Mouse (Mus musculus) bone marrow macrophage, adult 2 months (primary cell): ENCODE measurements around the gene Myo1h. TPM values are rescaled to one million over a fixed set of nuclear protein-coding genes. Genes with fewer than 3 reads are reported as not detected.

ENCODE experiments used
- H3K27ac ChIP-seq: 2 replicates; pipeline ENCODE4 v1.5.1; 2012; ENCODE audit warnings: low read depth, low read length; ENCODE audit not compliant: insufficient read depth
- H3K4me1 ChIP-seq: 2 replicates; pipeline ENCODE4 v1.6.1; 2012; ENCODE audit warnings: low read length; ENCODE audit not compliant: control insufficient read depth, insufficient read depth
- H3K4me3 ChIP-seq: 2 replicates; pipeline ENCODE4 v1.5.1; 2012; ENCODE audit warnings: mild to moderate bottlenecking, low read length, moderate library complexity; ENCODE audit not compliant: insufficient read depth
- CTCF ChIP-seq: IDR thresholded peaks from 2 replicates; pipeline ENCODE4 v1.5.1; 2012; ENCODE audit warnings: low read depth, mild to moderate bottlenecking, low read length, moderate library complexity
- POLR2A ChIP-seq: IDR thresholded peaks from 2 replicates; pipeline ENCODE4 v1.6.1; 2012; ENCODE audit warnings: mild to moderate bottlenecking, low read depth, low read length, borderline replicate concordance
- polyA plus RNA-seq: library from polyadenylated mRNA; stranded (reverse); fragments of >200 nt; gene quantifications from 2 replicates; pipeline ENCODE4 v1.2.4, GENCODE M21; 2012; ENCODE audit not compliant: missing spikeins, insufficient read depth, insufficient read length

The Myo1h gene
- polyA plus RNA-seq, 1 experiment: not detected

DNA sequence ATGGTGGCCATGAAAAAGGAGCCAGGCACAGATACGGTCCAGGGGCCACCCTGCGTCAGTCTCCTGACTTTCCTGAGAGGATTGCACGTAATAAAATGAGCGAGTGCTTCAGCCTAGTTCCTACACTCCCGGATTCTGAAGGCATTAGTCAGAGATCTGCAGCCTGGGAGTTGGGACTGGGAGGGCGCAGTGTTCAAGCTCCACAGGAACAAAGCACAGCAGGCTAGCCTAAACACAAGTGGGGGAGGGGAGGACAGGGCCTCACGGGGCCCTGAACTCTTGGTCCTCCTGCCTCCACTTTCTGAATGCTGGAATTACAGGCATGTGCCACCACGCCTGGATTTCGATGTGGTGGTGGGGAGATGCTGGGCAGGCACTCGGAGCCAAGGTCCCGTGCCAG, 83.6 kb downstream of the Myo1h start:
- H3K4me1 ChIP-seq: peaks cover 40% of the 10 kb centered on the region
- H3K27ac ChIP-seq: no peak overlapping the region
- H3K4me3 ChIP-seq: no peak overlapping the region
- TF ChIP-seq CTCF (no peak), POLR2A (no peak)

DNA sequence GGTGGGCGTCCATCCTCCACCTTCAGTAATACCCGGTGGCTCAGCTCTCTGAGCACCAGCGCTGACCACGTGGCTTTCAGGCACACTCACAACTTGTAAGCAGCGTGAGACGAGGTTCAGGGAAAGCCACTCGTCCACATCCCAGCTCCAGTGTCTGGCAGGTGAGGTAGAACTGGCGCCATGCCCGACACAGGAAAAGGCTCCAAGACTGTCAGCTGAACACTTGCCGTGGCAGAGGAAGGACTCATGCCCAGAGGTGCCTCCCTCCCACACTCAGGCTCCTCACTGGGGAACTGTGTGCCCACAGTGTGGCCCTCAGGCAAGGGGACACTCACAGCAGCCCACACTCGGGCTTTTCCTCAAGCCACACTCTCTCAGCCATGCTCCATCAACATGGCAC, 84.2 kb downstream of the Myo1h start:
- TF ChIP-seq POLR2A: no peak
- no peak for TF ChIP-seq CTCF
- Histone ChIP-seq H3K4me1 (peaks cover 43% of the 10 kb centered on the region), H3K4me3 (no peak overlapping the region), H3K27ac (no peak overlapping the region)

DNA sequence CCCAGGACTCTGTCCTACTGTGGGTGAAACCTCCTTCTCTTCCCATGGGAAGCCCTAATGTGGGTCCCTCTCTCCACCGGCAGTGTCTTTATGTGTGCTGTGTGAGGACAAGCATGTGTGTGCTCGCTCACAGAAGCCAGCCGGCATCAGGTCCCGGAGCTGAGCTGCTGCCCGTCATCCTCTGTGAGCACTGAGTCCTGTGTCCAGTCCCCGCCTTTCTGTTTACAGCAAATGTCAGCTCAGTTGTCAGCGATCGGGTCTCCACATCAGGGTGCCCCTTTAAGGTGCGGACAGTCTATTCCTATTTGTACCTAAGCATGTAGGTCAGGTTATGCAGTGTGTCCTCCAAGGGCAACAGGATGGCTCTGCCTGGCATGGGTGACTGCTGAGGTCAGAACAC, 84.6 kb downstream of the Myo1h start:
- TF ChIP-seq POLR2A: no peak
- no peak for TF ChIP-seq CTCF
- H3K27ac ChIP-seq: no peak overlapping the region
- H3K4me1 ChIP-seq: peaks cover 47% of the 10 kb centered on the region
- H3K4me3 ChIP-seq: no peak overlapping the region

DNA sequence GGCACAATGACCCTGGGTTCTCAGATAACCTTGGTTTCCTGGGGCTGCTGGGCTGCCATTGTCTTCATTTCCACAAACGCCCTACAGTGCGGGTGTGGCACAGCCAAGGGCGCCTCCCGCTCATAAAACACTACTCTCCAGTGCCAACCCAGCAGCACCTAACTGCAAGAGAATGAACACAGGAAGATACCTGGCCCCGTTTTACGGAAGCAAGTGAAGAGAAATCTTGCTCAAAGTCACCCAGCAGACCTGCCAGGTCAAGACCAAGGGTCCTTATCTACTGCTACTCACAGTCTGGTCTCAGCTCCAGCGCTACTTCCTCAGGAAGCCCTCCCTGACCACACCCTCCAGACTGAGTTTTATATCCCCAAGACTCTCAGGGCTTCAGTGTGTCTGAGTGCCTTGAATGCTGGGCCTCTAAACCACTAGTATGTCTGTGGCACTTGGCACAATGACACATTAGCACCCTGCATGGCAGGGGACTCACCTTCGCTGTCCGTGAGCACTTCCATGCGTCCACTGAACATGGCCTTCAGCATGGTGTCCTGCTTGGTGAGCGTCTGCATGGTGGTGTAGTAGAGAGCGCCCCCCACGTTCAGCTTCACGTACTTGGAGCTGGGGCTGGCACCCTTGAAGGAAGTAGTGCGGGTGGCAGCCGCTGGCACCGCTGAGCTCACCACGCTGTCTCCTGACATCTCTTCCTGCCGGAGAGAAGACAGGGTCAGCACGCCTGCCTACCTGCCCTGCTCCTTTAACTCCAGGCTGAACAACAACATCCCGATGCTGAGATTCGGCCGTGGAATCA, 85.6 kb downstream of the Myo1h start:
- Histone ChIP-seq H3K27ac (no peak overlapping the region), H3K4me3 (no peak overlapping the region)

DNA sequence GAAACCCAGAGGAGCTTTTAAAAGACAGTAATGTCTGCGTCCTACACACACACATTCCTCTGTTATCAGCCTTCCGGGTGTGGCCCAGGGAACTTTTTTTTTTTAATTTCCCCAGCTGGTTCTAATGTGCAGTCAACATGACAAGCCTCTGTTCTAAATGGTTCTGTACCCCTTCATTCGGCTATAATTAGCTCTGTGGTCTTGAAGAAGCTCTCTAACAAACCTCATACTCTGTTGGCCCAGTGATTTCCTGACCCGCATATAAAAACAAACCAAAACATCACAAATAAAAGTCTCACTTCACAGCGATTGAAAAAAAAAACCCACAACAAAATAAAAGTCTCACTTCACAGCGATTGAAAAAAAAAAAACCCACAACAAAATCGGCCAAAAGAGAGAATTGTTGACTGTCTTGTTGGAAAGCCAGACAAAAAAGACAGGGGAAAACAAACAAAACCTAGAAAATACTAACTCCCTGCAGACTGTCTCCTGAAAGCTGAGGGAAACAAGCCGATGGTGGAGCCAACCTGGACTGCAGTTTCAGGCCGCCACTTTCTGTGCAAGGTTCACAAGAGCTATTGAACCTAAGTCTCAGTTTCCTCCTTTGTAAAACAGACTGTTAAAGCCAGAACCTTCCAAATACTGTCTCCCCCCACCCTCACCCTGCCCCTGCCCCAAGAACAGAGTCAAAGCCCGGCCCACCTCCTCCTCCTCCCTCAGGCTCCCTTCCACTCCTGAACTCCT, 89.4 kb downstream of the Myo1h start:
- Histone ChIP-seq H3K4me3 (no peak overlapping the region), H3K4me1 (peaks cover 31% of the 10 kb centered on the region), H3K27ac (no peak overlapping the region)
- TF ChIP-seq POLR2A (no peak), CTCF (no peak)

More for the DNA sequence above, 85.6 kb downstream of the Myo1h start:
- TF ChIP-seq POLR2A (no peak), CTCF (no peak)
- H3K4me1 ChIP-seq: peaks cover 47% of the 10 kb centered on the region

DNA sequence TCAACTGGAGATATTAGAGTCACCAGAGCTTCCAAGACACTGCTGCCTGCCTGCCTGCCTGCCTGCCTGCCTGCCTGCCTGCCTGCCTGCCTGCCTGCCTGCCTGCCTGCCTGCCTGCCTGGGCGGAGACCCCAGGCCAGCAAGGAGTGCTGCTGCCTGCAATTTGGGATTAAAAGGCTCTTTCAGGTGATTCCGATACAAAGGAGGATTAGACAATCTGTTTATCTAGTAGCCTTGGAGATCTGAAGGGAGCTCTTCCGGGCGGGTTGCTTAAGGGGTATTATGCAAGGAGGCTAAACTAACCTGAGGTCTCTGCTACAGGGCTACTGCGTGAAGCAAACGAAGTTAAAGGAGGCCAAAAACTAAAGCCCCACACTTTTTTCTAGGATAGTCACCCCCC, 90.0 kb downstream of the Myo1h start:
- no peak overlapping the region for H3K4me3 ChIP-seq
- no peak overlapping the region for H3K27ac ChIP-seq
- TF ChIP-seq POLR2A (no peak), CTCF (no peak)
- H3K4me1 ChIP-seq: peaks cover 30% of the 10 kb centered on the region

DNA sequence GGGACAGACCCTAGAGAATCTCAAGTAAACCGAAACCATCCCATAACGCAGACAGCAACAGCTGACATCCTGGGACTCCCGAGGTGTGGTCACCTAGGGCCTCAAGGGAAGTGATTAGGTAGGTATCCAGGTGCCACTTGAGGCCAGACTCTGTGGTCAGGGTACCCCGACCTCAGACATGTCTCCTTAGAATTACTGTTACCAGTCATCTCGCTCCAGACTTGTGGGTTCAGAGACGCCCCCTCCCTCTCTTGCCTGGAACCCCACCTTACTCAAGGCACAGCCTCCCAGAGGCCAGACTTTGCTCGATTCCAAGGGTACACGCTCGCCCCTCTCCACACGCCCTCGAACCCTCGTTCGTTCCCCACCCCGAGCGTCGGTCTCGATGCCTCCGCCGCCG, 90.8 kb downstream of the Myo1h start:
- no peak for TF ChIP-seq POLR2A
- no peak for TF ChIP-seq CTCF
- H3K4me1 ChIP-seq: peaks cover 29% of the 10 kb centered on the region
- H3K4me3 ChIP-seq: peak overlapping the region; percentile 75
- peak overlapping the region; percentile 34; the same call in 1 of the 2 replicates for H3K27ac ChIP-seq

DNA sequence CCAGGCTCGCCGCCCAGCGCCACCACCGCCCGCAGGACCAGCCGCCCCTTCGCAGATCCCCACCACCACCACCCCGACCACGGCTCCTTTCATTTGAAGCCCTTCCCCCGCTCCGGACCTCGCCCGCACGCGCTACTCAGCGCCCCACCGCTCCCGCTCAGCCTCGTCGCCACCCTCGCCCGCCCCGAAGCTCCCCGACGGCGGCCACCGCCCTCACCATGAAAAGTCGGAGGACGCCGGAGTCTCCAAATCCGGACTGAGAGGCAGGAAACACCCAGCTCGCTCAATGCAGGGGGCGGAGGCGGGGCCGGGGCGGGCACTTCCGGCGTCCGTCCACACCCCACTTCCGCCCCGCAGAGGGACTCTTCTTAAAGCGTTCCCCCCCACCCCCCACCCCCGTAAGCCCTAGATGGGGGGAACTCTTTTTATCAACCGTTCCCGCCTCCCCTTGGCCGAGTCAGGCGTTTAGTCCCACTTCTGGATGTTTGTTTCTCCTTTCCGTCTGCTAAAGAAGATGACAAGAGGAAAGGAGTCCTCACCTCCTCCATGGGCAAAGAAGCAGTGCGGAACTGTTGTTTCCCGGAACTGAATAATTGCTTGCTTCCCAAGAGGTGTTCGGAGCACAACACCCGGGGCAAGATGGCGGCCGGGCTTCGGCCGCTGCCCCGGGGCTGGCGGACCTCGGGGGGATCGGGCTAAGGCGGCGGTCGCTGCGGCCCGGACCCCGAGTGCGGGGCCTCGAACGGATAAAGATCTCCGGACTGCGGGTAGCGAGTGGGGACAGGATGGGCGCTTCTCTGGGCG, 91.4 kb downstream of the Myo1h start, which contains the start of the genes Kctd10 and Ube3b:
Gene Kctd10 (minus strand): TSS at position 300 of the 804 bp plus-strand sequence.
Gene Ube3b (plus strand): TSS at position 399 of the 804 bp plus-strand sequence.
- TF ChIP-seq CTCF (no peak), POLR2A (peak; percentile 94; the same call in 1 of the 2 replicates)
- H3K4me1 ChIP-seq: peaks cover 22% of the 10 kb centered on the region
- peak within 1 kb of the TSS; percentile 96 for H3K4me3 ChIP-seq
- H3K27ac ChIP-seq: peak within 1 kb of the TSS; percentile 86

DNA sequence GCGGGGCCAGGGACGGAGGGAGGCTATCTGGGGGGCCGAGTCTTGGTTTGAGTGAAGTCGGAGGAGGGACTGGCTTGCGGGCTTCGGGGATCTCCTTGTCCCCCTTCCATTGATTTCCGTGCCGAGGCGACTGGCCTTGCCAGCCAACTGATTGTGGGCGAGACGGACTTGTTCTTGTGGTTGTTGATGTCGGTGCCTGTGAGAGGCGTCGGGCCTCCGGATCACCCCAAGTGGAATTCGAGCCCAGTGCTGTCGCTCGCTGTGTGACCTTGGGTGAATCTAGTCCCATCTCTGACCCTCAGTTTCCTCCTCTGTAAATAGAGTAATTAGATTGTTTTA, 92.0 kb downstream of the Myo1h start:
- H3K4me1 ChIP-seq: peaks cover 18% of the 10 kb centered on the region
- TF ChIP-seq CTCF (no peak), POLR2A (no peak)
- peak overlapping the region; percentile 86 for H3K27ac ChIP-seq
- H3K4me3 ChIP-seq: peak overlapping the region; percentile 96
